Mouse (Mus musculus): Measurements from ENCODE around the gene Trafd1.
A peak's percentile ranks its signal among the peaks of the same experiment; 100 is the strongest.

Gene Trafd1

DNA sequence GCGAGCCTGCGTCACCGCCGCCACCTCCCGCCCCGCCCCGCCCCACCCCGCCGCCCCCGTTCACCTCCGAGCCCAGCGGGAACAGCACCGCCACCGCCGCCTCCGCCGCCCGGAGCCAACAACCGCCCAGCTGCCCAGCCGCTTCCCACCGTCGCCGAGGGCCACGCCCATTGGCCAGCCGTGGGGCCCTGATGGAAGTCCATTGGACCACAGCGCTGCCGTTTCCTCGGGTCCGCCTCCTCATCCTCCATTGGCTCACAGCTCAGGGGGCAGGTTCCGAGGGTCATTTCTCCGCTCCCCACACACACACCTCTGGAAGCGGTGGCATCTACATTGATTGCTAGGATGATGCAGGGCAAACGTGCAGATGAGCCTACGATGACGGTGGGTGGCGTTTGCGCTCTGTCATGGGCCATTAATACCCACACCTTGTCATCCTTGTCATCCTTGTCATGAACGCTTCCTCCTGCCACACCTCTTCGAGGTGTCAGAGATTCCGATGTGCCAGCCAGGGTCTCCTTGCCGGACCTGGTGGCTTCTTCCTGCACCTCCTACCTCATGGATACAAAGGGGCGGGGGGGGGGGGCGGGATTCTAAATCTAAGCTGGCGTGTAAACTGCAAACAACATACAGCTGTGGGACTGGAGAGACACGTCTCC lies at the start of gene Trafd1:
Trafd1 (minus strand) TSS at position 172 of the 659 bp plus-strand sequence.
- peak; percentile 92 to 93 for DNase-seq (ENCODE audit: low spot score in 2 of 2)

DNA sequence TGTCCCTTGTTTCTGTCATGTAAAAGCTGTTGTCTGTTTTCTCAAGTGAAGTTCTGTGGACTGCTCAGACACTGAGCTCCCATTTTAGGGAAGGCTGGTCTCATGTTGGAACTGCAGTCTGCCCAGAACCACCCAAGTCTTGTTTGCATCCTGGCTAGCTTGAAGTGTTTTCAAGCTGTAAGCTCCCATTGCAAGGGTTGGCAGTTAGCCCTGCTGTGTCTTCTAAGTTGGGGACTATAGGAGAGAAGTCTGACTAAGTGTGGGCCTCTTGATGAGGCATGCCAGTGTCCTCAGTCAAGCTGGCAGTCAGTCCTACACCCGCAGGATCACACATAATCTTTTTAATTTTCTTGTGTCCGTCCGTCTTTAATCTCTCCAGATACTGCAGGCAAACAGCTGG lies 43.5 kb upstream of the Trafd1 start:
- DNase-seq (ENCODE audit: low spot score in 2 of 2), result no peak

DNA sequence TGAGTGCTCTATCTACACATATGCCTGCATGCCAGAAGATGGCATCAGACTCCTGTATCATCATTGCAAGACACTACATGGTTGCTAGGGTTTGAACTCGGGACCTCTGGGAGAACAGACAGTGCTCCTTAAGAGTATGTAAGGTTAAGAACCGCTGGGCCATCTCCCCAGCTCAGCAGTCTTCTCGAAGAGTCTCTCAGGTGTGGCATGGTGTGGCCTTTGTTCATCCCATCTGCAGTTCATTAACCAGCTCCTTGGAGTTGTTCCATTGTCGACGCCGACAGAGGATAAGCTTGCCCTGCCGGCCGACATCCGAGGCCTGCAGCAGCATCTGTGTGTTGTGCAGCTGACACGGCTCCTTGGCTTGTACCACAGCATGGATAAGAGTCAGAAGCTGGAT lies 37.9 kb upstream of the Trafd1 start:
- DNase-seq (ENCODE audit: low spot score in 2 of 2), result no peak

DNA sequence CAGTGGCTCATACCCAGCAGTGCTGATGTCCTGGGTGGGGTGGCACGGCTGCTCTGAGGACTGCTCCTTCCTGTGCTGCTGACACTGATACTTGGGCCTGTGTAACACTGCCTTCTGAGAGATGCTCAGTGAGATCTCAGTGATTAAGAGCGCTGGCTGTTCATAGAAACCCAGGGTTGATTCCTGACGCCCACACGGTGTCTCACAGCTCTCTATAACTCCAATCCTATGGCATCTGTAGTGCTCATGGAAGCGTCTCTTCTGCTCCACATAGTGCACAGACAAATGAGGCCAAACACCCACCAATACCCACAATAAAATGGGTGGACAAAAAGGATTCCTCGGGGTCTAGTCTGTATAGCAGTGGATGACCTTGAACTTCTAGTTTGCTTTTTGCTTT lies 37.4 kb upstream of the Trafd1 start:
- no peak for DNase-seq (ENCODE audit: low spot score in 2 of 2)

DNA sequence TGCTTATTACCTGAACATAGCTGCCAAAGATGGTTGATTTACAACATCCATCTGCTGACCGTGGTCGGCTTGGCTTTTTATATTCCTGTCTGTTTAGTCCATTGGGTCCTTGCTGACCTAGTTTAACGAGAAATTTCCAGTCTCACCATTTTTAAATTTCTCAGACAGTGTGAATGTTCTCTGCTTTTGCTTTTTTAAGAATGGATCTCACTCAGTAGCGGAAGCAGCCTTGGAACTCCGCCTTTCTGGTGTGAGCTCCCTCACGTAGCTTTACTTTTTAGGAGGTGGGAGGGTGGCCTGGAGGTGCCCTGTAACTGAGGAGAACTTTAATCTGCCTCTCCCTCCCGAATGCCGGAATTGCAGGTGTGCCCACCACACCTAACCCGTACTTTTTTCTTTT lies 35.3 kb upstream of the Trafd1 start:
- DNase-seq (ENCODE audit: low spot score in 2 of 2), result no peak

DNA sequence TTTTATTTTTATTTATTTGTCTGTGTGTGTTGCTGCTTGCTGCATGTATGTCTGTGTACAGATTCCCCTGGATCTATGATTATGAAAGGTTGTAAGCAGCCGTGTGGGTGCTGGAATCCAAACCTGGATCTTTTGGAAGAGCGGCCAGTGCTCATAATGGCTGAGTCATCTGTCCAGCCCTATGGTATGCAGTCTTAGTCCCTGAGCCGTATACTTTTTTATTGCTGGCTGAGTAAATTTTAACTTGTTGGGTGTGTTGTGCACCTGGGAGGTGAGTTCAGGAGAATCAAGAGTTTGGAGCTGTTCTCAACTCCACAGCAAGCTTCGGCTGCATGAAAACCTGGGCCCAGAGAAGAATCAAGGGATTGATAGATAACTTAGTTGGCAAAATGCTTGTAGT lies 25.5 kb upstream of the Trafd1 start:
- no peak for DNase-seq (ENCODE audit: low spot score in 2 of 2)

DNA sequence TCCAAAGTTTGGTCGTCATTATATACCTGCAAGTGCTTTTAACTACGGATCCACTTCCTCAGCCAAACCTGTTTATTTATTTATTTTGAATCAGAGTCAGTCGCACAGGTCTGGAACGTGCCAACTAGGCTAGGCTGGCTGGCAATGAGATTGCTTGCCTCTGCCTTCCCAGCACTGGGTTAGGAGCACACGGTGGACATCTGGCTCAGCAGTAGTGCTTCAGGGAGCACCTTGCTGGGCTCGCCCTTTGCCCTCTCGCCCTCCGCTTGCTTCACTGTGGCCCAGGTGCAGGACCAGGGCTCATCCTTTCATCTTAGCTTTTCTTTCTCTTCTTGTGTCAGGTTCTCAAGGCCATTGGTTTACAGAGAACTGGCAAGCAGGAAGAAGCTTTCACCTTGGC lies 22.4 kb upstream of the Trafd1 start:
- no peak for DNase-seq (ENCODE audit: low spot score in 2 of 2)

DNA sequence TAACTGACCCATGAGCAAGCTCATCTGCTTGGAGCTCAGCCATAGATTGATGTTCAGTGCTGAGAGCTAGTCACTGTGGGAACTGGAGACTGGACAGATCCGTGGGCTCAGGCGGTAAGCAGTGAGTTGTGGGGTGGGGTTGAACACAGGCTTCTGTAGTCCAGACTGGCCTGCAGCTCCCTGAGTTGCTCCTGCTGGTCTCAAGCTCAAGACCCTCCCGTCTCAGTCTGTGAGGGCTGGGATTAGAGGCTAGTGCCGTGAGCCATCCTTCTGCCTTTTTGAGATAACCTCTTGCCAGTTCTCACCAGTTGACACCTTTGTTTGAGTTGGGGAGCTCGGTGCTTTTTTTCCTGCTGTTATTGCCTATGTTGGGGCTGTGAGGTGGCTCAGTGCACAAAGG lies 15.4 kb upstream of the Trafd1 start:
- DNase-seq (ENCODE audit: low spot score in 2 of 2), result no peak

DNA sequence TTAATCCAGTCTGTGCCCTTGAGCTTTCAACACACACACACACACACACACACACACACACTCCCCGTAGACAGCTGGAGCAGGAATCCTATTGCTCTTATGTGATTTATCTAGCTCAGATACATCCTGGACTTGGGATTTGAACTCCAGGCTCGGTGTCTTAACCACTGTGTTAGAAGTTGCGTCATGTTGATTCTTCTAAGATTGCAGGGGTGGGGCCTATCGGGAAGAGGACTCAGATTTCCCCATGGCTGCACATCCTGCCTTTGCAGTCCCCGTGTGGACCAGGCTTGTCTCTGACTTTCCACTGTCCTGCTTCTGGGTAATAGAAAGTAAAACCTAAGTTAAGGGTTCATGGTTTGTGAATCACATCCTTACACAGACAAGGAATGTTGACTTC lies 14.6 kb upstream of the Trafd1 start:
- no peak for DNase-seq (ENCODE audit: low spot score in 2 of 2)

DNA sequence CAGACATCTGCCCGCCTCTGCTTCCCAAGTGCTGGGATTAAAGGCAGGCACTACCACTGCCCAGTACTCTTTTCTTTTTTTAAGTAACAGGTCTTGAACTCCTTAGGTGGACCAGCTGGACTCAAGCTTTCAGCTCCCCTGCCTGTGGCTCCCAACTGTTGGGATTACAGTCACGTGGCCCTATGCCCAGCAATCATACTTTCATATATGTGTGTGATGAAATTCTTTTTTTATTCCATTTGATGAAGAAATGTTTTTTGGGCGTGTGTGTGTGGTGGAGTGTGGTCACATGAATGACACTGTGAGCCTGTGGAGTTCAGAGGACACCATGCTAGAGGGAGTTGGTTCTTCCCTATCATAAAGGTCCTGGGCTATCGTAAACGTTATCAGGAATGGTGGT lies 14.1 kb upstream of the Trafd1 start:
- no peak for DNase-seq (ENCODE audit: low spot score in 2 of 2)

DNA sequence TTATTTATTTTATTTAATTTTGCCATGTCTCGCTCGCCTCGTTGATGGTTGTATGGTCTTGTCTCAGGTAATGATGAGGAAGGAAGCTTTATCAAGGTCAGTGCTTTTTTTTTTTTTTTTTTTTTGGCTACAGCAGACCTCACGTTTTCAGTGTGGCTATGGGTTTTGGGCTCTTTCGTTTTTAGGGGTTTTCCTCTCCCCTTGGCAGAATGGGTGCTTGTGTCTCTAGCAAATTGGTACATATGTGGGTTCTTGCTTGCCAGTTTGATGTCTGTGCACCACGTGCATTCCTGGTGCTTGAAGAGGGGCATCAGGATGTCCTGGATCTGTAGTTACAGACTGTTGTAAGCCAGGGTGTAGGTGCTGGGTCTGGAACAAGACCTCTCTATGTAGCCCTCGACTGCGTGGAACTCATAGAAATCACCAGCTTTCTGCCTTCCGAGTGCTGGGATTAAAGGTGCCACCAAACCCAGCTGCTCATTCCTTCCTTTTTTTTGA lies 13.6 kb upstream of the Trafd1 start:
- no peak for DNase-seq (ENCODE audit: low spot score in 2 of 2)

DNA sequence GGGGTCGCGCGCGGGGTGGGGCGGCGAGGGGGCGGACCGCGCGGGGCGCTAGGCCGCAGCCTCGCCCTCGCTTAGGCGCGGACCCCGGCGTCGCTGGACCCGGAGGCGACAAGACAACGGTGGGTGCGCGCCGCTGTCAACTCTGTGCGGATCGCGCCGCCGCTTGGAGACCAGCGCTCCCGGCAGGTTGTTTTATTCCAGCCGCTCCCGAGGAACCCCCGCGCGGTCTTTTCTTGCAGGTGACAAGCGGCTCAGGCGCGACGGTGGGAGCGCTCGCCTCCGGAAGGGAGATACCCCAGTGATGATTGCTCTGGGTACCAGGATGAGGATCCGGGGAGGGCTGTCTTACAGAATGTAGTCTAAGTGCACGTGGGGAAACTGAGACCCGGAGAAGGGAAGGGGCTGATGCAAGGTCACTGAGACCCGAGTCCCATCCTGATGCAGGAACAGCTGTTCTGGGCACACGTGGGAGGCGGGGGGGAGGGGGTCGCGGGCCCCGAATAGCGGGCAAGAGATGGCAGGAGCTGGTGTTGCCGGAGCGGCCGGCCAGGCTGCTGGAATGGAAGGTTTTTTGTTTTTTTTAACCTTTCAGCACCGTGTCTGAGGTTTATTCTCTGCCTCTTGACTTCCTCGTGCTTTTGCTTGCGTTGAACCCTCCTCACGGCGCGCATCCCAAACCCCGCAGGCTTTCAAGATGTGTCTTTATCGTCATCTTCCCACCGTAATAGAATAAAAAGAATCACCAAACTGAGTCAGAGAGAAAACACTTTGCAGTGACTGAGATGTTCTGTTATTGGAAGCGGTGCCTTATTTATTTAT lies 12.9 kb upstream of the Trafd1 start:
- peak in 1 of 2 experiments; percentile 36 for DNase-seq (ENCODE audit: low spot score in 2 of 2)

DNA sequence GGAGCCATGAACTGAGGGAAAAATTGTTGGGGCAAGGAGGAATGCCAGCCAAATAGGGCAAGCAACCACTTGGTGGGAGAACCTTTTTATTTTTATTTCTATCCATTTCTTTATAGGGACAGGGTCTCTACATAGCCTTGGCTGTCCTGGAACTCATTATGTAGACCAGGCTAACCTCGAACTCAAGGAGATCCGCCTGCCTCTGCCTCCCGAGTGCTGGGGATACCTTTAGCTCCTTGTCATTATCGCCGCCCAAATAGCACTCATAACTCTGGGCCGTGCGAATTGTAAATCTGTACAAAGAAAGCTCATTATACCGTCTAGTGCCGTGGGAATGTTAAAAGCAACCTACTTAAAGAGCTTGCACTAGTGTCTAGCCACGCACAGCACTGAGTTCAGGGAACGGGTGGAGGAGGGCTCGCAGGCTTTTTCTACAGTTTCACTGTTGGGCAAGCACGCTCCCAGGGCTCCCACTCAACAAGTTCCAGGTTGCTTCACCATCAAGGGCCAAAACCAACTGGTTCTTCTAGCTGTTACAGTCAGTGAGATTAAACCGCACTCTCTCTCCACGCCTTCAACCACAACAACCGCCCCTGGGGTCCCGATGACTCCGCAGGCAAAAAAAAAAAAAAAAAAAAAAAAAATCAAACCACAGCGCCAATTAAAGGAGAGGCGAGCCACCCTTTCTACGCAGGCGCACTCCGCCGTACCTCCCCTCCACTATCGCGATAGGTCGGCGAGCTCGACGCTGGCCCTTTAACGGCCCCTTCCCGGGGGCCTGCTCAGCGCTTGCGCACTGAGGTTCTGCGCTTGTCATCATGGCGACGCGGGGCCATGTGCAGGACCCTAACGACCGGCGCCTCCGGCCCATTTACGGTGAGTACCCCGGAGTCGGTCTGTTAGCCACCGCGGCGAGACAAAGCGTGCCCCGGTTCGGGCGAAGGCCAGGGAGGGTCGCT lies 12.0 kb upstream of the Trafd1 start, which contains the start of gene Naa25:
Naa25 (plus strand) TSS at position 750 of the 959 bp plus-strand sequence.
- peak; percentile 95 to 96 for DNase-seq (ENCODE audit: low spot score in 2 of 2)

DNA sequence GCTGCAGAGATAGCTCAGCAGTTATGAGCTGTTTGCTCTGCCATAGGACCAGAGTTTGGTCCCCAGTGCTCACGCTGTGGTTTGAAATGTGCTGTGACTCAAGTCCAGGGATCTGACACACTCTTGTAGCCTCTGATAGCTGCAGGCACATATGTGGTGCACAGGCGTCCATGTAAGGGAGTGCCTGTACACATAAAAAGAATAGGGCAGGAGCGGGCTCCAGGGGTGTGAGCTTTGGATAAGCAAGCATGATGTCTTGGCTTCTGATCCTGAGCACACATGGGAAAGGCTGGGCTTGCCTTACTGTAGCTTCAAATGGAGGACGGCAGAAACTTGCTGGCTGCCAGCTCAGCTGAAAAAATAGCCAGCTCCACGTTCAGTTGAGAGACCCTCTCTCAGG lies 10.2 kb upstream of the Trafd1 start:
- DNase-seq (ENCODE audit: low spot score in 2 of 2), result no peak

DNA sequence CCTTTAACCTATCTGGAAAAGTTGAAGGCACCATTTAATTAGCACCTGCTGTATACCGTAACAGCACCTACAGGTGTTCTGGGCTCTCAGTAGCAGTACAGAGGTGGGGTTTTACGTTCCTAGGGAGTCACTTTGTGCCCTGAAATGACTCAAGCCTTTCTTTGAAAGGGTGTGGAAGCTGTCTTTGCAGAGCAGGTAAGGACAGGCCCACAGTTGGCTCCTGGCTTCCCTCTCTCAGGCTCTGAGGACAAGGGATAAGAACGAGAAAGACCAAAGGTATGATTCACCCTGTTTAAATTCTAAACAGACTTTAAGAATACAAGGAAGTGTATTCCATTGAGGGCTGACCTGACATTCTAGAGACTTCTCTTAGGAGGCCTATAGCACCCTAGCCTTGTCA lies 8.0 kb upstream of the Trafd1 start:
- DNase-seq (ENCODE audit: low spot score in 2 of 2), result no peak

DNA sequence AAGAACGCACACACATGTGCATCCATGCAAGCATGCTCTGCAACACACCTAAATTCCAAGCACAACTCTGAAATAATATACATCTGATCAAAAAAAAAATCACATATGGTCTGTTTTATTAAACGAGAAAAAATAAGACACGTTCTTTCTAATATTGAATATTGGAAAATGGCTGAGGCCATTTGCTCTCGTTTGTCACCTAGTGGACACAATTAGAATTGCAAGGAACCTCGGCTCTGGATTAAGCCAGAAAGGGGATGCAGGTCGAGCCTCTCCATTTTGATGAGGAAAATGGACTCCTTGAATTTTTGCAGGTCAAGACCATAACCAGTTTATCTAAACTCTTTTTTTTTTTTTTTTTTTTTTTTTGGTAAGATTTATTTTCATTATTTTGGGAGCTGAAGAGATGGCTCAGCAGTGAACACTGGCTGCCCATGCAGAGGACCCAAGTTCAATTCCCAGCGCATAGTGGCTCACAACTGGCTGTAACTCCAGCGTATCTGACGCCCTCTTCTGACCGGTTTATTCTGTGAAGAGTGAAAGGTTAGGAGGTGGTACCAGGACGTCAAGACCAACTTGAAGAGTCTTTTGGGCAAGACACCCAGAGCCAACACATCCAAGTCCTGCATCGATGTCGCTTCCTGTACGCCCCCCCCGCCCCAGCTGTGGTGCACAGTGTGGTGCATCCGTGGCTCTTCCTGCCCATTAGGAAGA lies 7.4 kb upstream of the Trafd1 start:
- DNase-seq (ENCODE audit: low spot score in 2 of 2), result peak in 1 of 2 experiments; percentile 39

DNA sequence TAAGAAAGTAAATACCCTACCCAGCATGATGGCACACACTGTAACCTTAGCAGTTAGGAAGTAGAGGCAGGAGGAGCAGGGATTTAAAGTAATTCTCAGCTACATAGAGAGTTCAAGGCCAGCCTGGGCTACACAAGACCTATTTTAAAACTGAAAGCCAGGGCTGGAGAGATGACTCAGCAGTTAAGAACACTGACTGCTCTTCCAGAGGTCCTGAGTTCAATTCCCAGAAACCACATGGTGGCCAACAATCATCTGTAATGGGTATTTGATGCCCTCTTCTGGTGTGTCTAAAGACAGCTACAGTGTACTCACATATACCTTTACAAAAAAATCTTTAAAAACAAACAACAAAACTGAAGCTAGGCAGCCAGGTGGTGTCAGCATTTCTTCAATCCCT lies 4.3 kb upstream of the Trafd1 start:
- DNase-seq (ENCODE audit: low spot score in 2 of 2), result no peak

DNA sequence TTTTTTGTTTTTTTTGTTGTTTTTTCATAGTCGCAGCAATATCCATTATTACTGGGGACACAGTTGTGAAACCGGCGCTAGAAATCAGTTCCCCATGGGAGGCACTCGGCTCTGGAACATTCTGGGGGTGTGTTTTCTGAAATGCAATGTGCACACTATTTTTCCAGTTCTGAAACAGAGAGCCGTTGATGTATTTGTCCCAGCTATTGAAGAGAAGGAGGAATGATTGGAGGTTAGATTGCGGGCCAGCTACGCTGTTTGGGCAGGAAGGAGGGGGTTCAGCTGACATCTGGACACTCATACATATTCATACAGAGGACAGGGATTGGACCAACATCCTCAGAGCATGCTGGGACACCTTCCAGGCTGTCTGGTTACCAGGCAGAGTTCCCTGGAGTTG lies 3.7 kb upstream of the Trafd1 start:
- DNase-seq (ENCODE audit: low spot score in 2 of 2), result no peak

DNA sequence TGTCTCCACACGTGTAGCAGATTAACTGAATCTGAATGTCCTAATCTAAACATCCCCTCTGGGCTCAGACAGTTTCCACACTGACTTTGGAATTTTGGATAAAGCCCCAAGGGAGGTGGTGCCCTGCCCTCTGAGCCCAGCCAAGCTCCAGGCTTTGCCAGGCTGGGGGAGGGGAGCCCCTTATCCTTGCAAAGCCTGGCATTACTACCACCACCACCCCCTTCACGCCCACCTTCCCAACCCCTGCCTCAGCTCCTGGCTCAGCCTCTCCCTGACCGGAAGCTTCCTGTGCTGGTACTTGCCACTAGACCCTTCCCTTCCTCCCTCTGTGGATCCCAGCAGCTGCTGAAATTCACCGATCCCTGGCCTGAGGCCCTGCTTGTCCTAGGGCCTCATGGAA lies 1.7 kb upstream of the Trafd1 start:
- no peak for DNase-seq (ENCODE audit: low spot score in 2 of 2)

DNA sequence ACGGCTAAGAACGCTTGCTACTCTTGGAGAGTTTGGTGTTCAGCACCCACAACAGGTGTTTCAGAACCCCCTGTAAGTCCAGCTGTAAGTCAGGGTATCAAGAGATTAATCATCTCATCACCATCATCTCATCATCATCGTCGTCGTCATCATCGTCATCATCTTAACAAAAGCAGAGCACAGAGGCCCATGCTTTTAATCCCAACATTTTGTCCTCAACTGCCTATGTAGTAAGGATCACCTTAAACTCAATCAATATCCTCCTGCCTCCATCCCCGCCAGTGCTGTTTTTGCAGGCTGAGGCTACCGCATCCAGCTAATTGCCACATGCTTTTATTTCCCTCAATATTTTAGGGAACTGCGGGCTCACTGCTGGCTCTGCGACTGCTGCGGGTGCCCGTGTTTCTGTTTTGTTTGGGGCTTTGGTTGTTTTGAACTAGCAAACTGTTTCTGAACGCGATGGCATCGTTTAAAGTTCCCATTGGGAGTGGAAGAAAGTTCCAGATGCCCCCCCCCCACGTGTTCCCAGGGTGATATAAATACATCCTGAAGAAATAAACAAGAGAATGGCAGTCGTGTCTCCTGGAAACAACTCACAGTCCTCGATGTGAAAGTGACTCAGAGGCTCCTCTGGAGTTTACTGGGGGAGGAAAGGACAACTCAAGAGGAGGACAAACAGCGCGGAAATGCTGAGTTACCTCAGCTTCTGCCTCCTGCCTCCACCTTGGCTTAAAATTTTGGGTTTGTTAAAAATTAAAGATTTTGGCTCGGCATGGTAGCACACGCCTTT lies 883 bp upstream of the Trafd1 start:
- DNase-seq (ENCODE audit: low spot score in 2 of 2), result no peak
